Mouse (Mus musculus): ENCODE measurements around the gene Mlh3. TPM values are rescaled to one million over a fixed set of nuclear protein-coding genes. Genes with fewer than 3 reads are reported as not detected.

Mlh3 gene
- polyA plus RNA-seq, 2 experiments from 2014 or later: 10.0 to 10.4 TPM

- ATAC-seq: no peak
These were observed 84.6 kb downstream of the Mlh3 start for GRCm38 (mm10) chr12:85185810-85186209.

Other genes starting within 250 kb of the Mlh3 start
- gene Prox2, start 159.8 kb downstream of the Mlh3 start, polyA plus RNA-seq (2017; shearing (Covaris generic)): 1 to 10 TPM; 1.4 to 2.7 TPM
- gene Dlst, start 159.8 kb downstream of the Mlh3 start, polyA plus RNA-seq (2017; shearing (Covaris generic)): 10 to 100 TPM; 59.2 to 69.7 TPM
- gene Rps6kl1, start 119.3 kb downstream of the Mlh3 start, polyA plus RNA-seq (2017; shearing (Covaris generic)): under 1 TPM; 0.73 to 0.83 TPM
- gene Pgf, start 92.8 kb downstream of the Mlh3 start, polyA plus RNA-seq (2017; shearing (Covaris generic)): not detected
- gene Eif2b2, start 51.1 kb downstream of the Mlh3 start, polyA plus RNA-seq (2017; shearing (Covaris generic)): 10 to 100 TPM; 53.5 to 76.2 TPM
- 10 to 100 TPM; 47.4 to 52.5 TPM for gene Acyp1, start 17.8 kb upstream of the Mlh3 start, polyA plus RNA-seq (2017; shearing (Covaris generic))
- gene Zc2hc1c, start 18.0 kb upstream of the Mlh3 start, polyA plus RNA-seq (2017; shearing (Covaris generic)): under 1 TPM; 0.21 to 0.27 TPM
- gene Nek9, start 68.8 kb upstream of the Mlh3 start, polyA plus RNA-seq (2017; shearing (Covaris generic)): 10 to 100 TPM; 12.2 to 12.4 TPM
- gene Tmed10, start 104.2 kb upstream of the Mlh3 start, polyA plus RNA-seq (2017; shearing (Covaris generic)): 100 to 1,000 TPM; 186 to 204 TPM
- 1 to 10 TPM; 6.7 to 9.6 TPM for gene Fos, start 203.3 kb upstream of the Mlh3 start, polyA plus RNA-seq (2017; shearing (Covaris generic))